Mouse (Mus musculus) MEL (cell line): ENCODE data around the gene Hps5.

Experiments used
- CHD2 ChIP-seq: IDR thresholded peaks from 2 replicates; pipeline ENCODE4 v1.6.1; 2011; ENCODE audit warnings: low read length, improper control_type of control experiment
- CTCF ChIP-seq, 3 experiments: IDR thresholded peaks in 2 of 3; conservative IDR thresholded peaks in 1 of 3; 2 replicates each; pipeline ENCODE4 v1.5.1; 2011 to 2012; ENCODE audit warnings: low read length in 3 of 3, low read depth in 2 of 3, mild to moderate bottlenecking in 2 of 3, improper control_type of control experiment in 1 of 3, inconsistent platforms in 1 of 3, mixed read lengths in 1 of 3, moderate library complexity in 1 of 3; ENCODE audit not compliant: control insufficient read depth in 1 of 3, insufficient read depth in 1 of 3, poor library complexity in 1 of 3, severe bottlenecking in 1 of 3
- MAFK ChIP-seq: IDR thresholded peaks from 2 replicates; pipeline ENCODE4 v1.6.1; 2011; ENCODE audit warnings: low read depth, mild to moderate bottlenecking, low read length, improper control_type of control experiment, borderline replicate concordance
- MXI1 ChIP-seq: IDR thresholded peaks from 2 replicates; pipeline ENCODE4 v1.6.1; 2011; ENCODE audit warnings: mild to moderate bottlenecking, low read depth, low read length, improper control_type of control experiment
- USF1 ChIP-seq: IDR thresholded peaks from 2 replicates; pipeline ENCODE4 v1.6.1; 2014; ENCODE audit warnings: low read depth, mild to moderate bottlenecking, inconsistent platforms, low read length, improper control_type of control experiment, moderate library complexity

GRCm38 (mm10) chr7:46827046-46827802, 31.4 kb upstream of the Hps5 start:
- TF ChIP-seq CHD2 = no peak
- TF ChIP-seq MAFK = no peak
- no peak for TF ChIP-seq CTCF (IDR thresholded peaks at IDR 0.05 in 2 of 3, conservative IDR thresholded peaks at IDR 0.05 in 1 of 3; ENCODE audit: control insufficient read depth in 1 of 3, insufficient read depth in 1 of 3, low read depth in 2 of 3, low read length in 3 of 3, poor library complexity in 1 of 3, severe bottlenecking in 1 of 3)
- no peak for TF ChIP-seq MXI1
- TF ChIP-seq USF1 = no peak
